In genomic region chr17:85908709-85909108, GRCm38 (mm10) we compare ENCODE assay signal across 25 mouse cellular contexts.
A peak's percentile ranks its signal among the peaks of the same experiment; 100 is the strongest.
DNase-seq lines count a peak whose midpoint lies in the region; ATAC-seq lines count a peak whose summit lies in the region.
"Had no signal": no experiment of that assay in that cellular context is flagged by ENCODE, and none has a peak within 500 bp of the region (broad histone marks: within the 10 kb centered on the region; RNA-seq: fewer than 3 reads in every experiment).

No protein-coding gene starts in this region.

- no peaks in the 10 kb centered on the region for H3K36me3 ChIP-seq in midbrain, embryonic 14.5 days (ENCODE audit: control insufficient read depth, insufficient read depth, low read length)
- no peaks in the 10 kb centered on the region for H3K36me3 ChIP-seq in hindbrain, embryonic 16.5 days (ENCODE audit: control insufficient read depth, insufficient read depth, low read length)
- H3K36me3 ChIP-seq in forebrain, embryonic 10.5 days (replicated peaks), result no peaks in the 10 kb centered on the region
- H3K36me3 ChIP-seq: embryonic facial prominence, embryonic 13.5 days; embryonic facial prominence, embryonic 15.5 days; forebrain, embryonic 15.5 days; G1E had no signal

- ATAC-seq in monocyte, adult 5-6 weeks (replicated peaks; ENCODE audit: insufficient number of reproducible peaks, low FRiP score, low TSS enrichment, poor library complexity, severe bottlenecking), result peak; percentile 68
- ATAC-seq in midbrain, embryonic 14.5 days (ENCODE audit: low FRiP score, low TSS enrichment), result no peak
- no peak for ATAC-seq in hindbrain, embryonic 16.5 days
- ATAC-seq: activated CD4-positive, CD25-positive, alpha-beta regulatory T cell, adult 4 months; forebrain, embryonic 13.5 days; forebrain, embryonic 15.5 days; forebrain, postnatal 0 days; Patski had no signal

- H3K4me3 ChIP-seq in midbrain, embryonic 14.5 days (replicated peaks; ENCODE audit: low read depth, low read length), result no peak overlapping the region
- H3K4me3 ChIP-seq in hindbrain, embryonic 16.5 days (ENCODE audit: low read length), result no peak overlapping the region
- H3K4me3 ChIP-seq in forebrain, embryonic 10.5 days, result no peak overlapping the region
- H3K4me3 ChIP-seq: embryonic facial prominence, embryonic 13.5 days; embryonic facial prominence, embryonic 15.5 days; erythroblast, embryonic 14.5 days; forebrain, embryonic 13.5 days; forebrain, embryonic 15.5 days had no signal

- no peaks in the 10 kb centered on the region for H3K27me3 ChIP-seq in midbrain, embryonic 14.5 days (ENCODE audit: control insufficient read depth, insufficient read depth, low read length)
- H3K27me3 ChIP-seq in hindbrain, embryonic 16.5 days (replicated peaks; ENCODE audit: control insufficient read depth, insufficient read depth, low read length), result no peaks in the 10 kb centered on the region
- H3K27me3 ChIP-seq in forebrain, embryonic 10.5 days (ENCODE audit: poor library complexity, severe bottlenecking), result peaks cover 4% of the 10 kb centered on the region; the same call in 1 of the 2 replicates
- H3K27me3 ChIP-seq: embryonic facial prominence, embryonic 13.5 days; embryonic facial prominence, embryonic 15.5 days; forebrain, embryonic 13.5 days; forebrain, embryonic 15.5 days had no signal

- no peak overlapping the region for H3K4me2 ChIP-seq in midbrain, embryonic 14.5 days (ENCODE audit: low read length)
- no peak overlapping the region for H3K4me2 ChIP-seq in hindbrain, embryonic 16.5 days (ENCODE audit: low read length)
- H3K4me2 ChIP-seq: embryonic facial prominence, embryonic 13.5 days; embryonic facial prominence, embryonic 15.5 days; forebrain, embryonic 13.5 days; forebrain, embryonic 15.5 days had no signal

- peaks cover 3% of the 10 kb centered on the region; the same call in 1 of the 2 replicates for H3K9me3 ChIP-seq in midbrain, embryonic 14.5 days (ENCODE audit: control insufficient read depth, low read length)
- no peaks in the 10 kb centered on the region for H3K9me3 ChIP-seq in hindbrain, embryonic 16.5 days (ENCODE audit: control insufficient read depth, low read length)
- peaks cover 8% of the 10 kb centered on the region; the same call in 1 of the 2 replicates for H3K9me3 ChIP-seq in forebrain, embryonic 10.5 days
- H3K9me3 ChIP-seq: embryonic facial prominence, embryonic 13.5 days; embryonic facial prominence, embryonic 15.5 days; forebrain, embryonic 13.5 days; forebrain, embryonic 15.5 days; G1E had no signal

- no peak overlapping the region for H3K9ac ChIP-seq in midbrain, embryonic 14.5 days (replicated peaks; ENCODE audit: low read length)
- no peak overlapping the region for H3K9ac ChIP-seq in hindbrain, embryonic 16.5 days (ENCODE audit: low read depth, low read length)
- H3K9ac ChIP-seq: embryonic facial prominence, embryonic 13.5 days; embryonic facial prominence, embryonic 15.5 days; forebrain, embryonic 13.5 days; forebrain, embryonic 15.5 days; forebrain, postnatal 0 days had no signal

- no peaks in the 10 kb centered on the region for H3K4me1 ChIP-seq in midbrain, embryonic 14.5 days (ENCODE audit: control insufficient read depth, insufficient read depth, low read length)
- no peaks in the 10 kb centered on the region for H3K4me1 ChIP-seq in hindbrain, embryonic 16.5 days (ENCODE audit: control insufficient read depth, insufficient read depth, low read depth, low read length)
- H3K4me1 ChIP-seq in forebrain, embryonic 10.5 days, result peaks cover 9% of the 10 kb centered on the region; the same call in 1 of the 2 replicates
- H3K4me1 ChIP-seq: embryonic facial prominence, embryonic 13.5 days; embryonic facial prominence, embryonic 15.5 days; forebrain, embryonic 13.5 days; forebrain, embryonic 15.5 days had no signal

- 96% methylated on average over 3 of the region's 3 CpGs for WGBS in midbrain, embryonic 14.5 days
- WGBS in hindbrain, embryonic 16.5 days, result 96% methylated on average over 3 of the region's 3 CpGs
- WGBS in forebrain, embryonic 10.5 days, result 90% methylated on average over 3 of the region's 3 CpGs

- DNase-seq in CD4-positive helper T cell, adult 2 months (ENCODE audit: low read depth, low spot score), result peak; percentile 60
- peak; percentile 3 for DNase-seq in induced T-regulatory cell, adult 2 months (ENCODE audit: low read depth)
- no peak for DNase-seq in midbrain, embryonic 14.5 days
- DNase-seq in forebrain, embryonic 10.5 days (ENCODE audit: extremely low spot score, low spot score), result no peak
- DNase-seq: adrenal gland, adult 8-10 months; adrenal gland, postnatal 14 days; adrenal gland, postnatal 36 days; B cell, adult 2 months; cerebellum, adult 11-12 months; cerebellum, adult 2 months; cerebellum, adult 9-11 months; cerebellum, postnatal 14 days; cerebellum, postnatal 36 days; embryo, embryonic 11 days; forebrain, postnatal 0 days had no signal

- H3K27ac ChIP-seq in midbrain, embryonic 14.5 days (replicated peaks; ENCODE audit: low read depth, low read length), result no peak overlapping the region
- H3K27ac ChIP-seq in hindbrain, embryonic 16.5 days (ENCODE audit: low read depth, low read length), result no peak overlapping the region
- H3K27ac ChIP-seq in forebrain, embryonic 10.5 days, result no peak overlapping the region
- H3K27ac ChIP-seq: embryonic facial prominence, embryonic 13.5 days; embryonic facial prominence, embryonic 15.5 days; forebrain, embryonic 13.5 days; forebrain, embryonic 15.5 days had no signal

Comparison
In these comparisons a context has a peak if more than half of its experiments do, and no peak if none do; other contexts are left out.
1. DNase-seq: peak in CD4-positive helper T cell, adult 2 months (single experiment) and induced T-regulatory cell, adult 2 months (single experiment); none in midbrain, embryonic 14.5 days (single experiment) and forebrain, embryonic 10.5 days (single experiment).